Mouse (Mus musculus) myocyte (in vitro differentiated cells): ENCODE measurements around the gene Krtap28-10. TPM values are rescaled to one million over a fixed set of nuclear protein-coding genes. Genes with fewer than 3 reads are reported as not detected.

Experiments used
- H3K27me3 ChIP-seq: one replicate; pipeline ENCODE4 v1.6.1; 2011; ENCODE audit not compliant: control insufficient read depth, insufficient read depth, insufficient read length
- H3K36me3 ChIP-seq: one replicate; pipeline ENCODE4 v1.6.1; 2011; ENCODE audit not compliant: control insufficient read depth, insufficient read depth
- H3K4me2 ChIP-seq: one replicate; pipeline ENCODE4 v1.6.1; 2011; ENCODE audit warnings: low read depth, control low read depth
- H3K4me3 ChIP-seq: one replicate; pipeline ENCODE4 v1.5.1; 2011; ENCODE audit warnings: mild to moderate bottlenecking, control low read depth, moderate library complexity
- H3K79me2 ChIP-seq: one replicate; pipeline ENCODE4 v1.6.1; 2011; ENCODE audit not compliant: control insufficient read depth, insufficient read depth
- H3ac ChIP-seq: one replicate; pipeline ENCODE4 v1.6.1; 2011; ENCODE audit not compliant: control insufficient read depth, insufficient read length
- CEBPB ChIP-seq: IDR thresholded peaks from 2 replicates; pipeline ENCODE4 v1.6.1; 2011; ENCODE audit warnings: mild to moderate bottlenecking, moderate library complexity; ENCODE audit not compliant: poor library complexity, insufficient read depth, severe bottlenecking
- E2F4 ChIP-seq: IDR thresholded peaks from one replicate; pipeline ENCODE4 v1.6.1; 2011; ENCODE audit warnings: mild to moderate bottlenecking, control low read depth, moderate library complexity; ENCODE audit not compliant: insufficient read depth
- MAX ChIP-seq: IDR thresholded peaks from one replicate; pipeline ENCODE4 v1.6.1; 2011; ENCODE audit warnings: low read depth, mild to moderate bottlenecking, control low read depth
- MYOD1 ChIP-seq, 3 experiments: IDR thresholded peaks; one replicate each; pipeline ENCODE4 v1.6.1; 2011; ENCODE audit warnings: control low read depth in 2 of 3, low read depth in 2 of 3, mild to moderate bottlenecking in 2 of 3, moderate library complexity in 1 of 3; ENCODE audit not compliant: insufficient read length in 2 of 3, control insufficient read depth in 1 of 3
- MYOG ChIP-seq, 3 experiments: IDR thresholded peaks; one replicate each; pipeline ENCODE4 v1.6.1; 2011; ENCODE audit warnings: control low read depth in 2 of 3, low read depth in 2 of 3, mild to moderate bottlenecking in 2 of 3; ENCODE audit not compliant: insufficient read length in 2 of 3, control insufficient read depth in 1 of 3, insufficient read depth in 1 of 3
- POLR2A ChIP-seq: IDR thresholded peaks from one replicate; pipeline ENCODE4 v1.6.1; 2011; ENCODE audit warnings: low read depth, mild to moderate bottlenecking, control low read depth, moderate library complexity; ENCODE audit not compliant: insufficient read length
- POLR2AphosphoS2 ChIP-seq: IDR thresholded peaks from one replicate; pipeline ENCODE4 v1.6.1; 2011; ENCODE audit warnings: low read depth, control low read depth; ENCODE audit not compliant: insufficient read length
- REST ChIP-seq: IDR thresholded peaks from one replicate; pipeline ENCODE4 v1.6.1; 2011; ENCODE audit warnings: mild to moderate bottlenecking, control low read depth, moderate library complexity; ENCODE audit not compliant: insufficient read depth, insufficient read length
- SRF ChIP-seq: IDR thresholded peaks from one replicate; pipeline ENCODE4 v1.6.1; 2011; ENCODE audit warnings: low read depth; ENCODE audit not compliant: control insufficient read depth, insufficient read length
- TCF12 ChIP-seq: IDR thresholded peaks from one replicate; pipeline ENCODE4 v1.6.1; 2011; ENCODE audit warnings: mild to moderate bottlenecking, control low read depth; ENCODE audit not compliant: poor library complexity, insufficient read depth, severe bottlenecking
- TCF3 ChIP-seq: IDR thresholded peaks from one replicate; pipeline ENCODE4 v1.6.1; 2011; ENCODE audit warnings: low read depth, control low read depth; ENCODE audit not compliant: insufficient read length
- USF1 ChIP-seq: IDR thresholded peaks from one replicate; pipeline ENCODE4 v1.6.1; 2011; ENCODE audit warnings: low read depth, mild to moderate bottlenecking, control low read depth, moderate library complexity
- polyA plus RNA-seq: library from polyadenylated mRNA; unstranded; fragments of >200 nt; fragmentation: generic; extraction: Trizol; gene quantifications from one replicate; pipeline ENCODE4 v1.2.1, GENCODE M21; 2012; ENCODE audit warnings: missing spikeins

Gene Krtap28-10
- polyA plus RNA-seq, 1 experiment, result not detected

DNA sequence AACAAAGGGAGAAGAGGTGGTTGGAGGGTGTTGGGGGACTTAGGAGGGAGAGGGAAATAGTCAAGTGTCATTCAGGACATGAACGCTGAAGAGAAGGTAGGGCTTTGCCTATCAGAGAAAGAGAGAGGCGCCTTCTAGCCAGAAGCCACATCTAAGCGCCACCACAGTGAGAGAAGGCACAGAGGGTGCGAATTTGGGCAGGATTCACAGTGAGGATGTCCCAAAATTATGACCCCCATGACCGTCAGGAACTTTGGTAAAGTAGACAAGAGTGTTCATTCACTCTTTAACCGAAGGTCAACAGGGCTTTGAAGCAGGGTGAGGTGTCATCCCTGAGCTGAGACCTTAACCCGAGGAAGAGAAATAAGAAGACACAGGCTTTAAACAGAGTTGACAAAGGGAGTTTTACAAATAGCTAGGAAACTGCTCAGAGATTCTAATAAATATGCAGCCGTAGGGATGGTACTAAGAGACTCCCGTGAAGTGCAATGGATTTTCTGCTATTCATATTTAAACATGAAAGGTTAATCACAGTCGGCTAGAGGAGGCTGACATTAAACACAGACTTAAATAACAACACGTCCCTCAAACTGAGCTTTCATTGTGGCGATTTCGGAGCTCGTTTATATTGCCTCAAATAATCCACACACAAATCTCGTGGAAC, 33.4 kb upstream of the Krtap28-10 start:
- no peaks in the 10 kb centered on the region for H3K79me2 ChIP-seq
- H3K4me2 ChIP-seq, result peak overlapping the region; percentile 35
- no peak overlapping the region for H3K4me3 ChIP-seq
- H3K27me3 ChIP-seq, result peaks cover 11% of the 10 kb centered on the region
- H3K36me3 ChIP-seq, result no peaks in the 10 kb centered on the region
- TF ChIP-seq TCF12 (no peak), TCF3 (no peak), MAX (no peak), SRF (no peak), E2F4 (no peak), USF1 (no peak), CEBPB (no peak), MYOG (IDR thresholded peaks at IDR 0.05; ENCODE audit: control insufficient read depth in 1 of 3, insufficient read depth in 1 of 3, insufficient read length in 2 of 3, low read depth in 2 of 3) (no peak), MYOD1 (IDR thresholded peaks at IDR 0.05; ENCODE audit: control insufficient read depth in 1 of 3, insufficient read length in 2 of 3, low read depth in 2 of 3) (no peak), POLR2A (no peak), REST (no peak), POLR2AphosphoS2 (no peak)
- no peak overlapping the region for H3ac ChIP-seq

DNA sequence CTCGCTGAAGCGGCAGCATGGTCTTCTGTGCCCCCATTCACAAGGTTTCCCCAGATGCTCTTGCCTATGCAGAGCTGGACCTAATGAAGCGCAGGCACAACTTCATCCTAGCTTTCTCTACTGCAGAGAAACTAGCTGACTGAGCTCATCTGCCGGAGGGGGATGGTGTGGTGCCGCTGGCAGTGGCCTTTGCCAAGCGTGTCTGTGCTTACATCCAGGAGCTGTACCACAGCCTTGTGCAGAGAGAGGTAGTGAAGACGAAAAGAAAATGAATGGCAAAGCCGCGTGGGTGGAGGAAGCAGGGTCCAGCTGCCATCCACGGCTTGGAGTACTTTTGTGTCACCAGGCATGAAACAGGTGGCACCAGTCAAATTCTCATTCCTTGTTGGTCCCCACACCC, 24.9 kb upstream of the Krtap28-10 start:
- no peak overlapping the region for H3ac ChIP-seq
- TF ChIP-seq USF1 (no peak), SRF (no peak), POLR2AphosphoS2 (no peak), E2F4 (no peak), MAX (no peak), MYOG (IDR thresholded peaks at IDR 0.05; ENCODE audit: control insufficient read depth in 1 of 3, insufficient read depth in 1 of 3, insufficient read length in 2 of 3, low read depth in 2 of 3) (no peak), TCF3 (no peak), CEBPB (no peak), REST (no peak), POLR2A (no peak), MYOD1 (IDR thresholded peaks at IDR 0.05; ENCODE audit: control insufficient read depth in 1 of 3, insufficient read length in 2 of 3, low read depth in 2 of 3) (no peak), TCF12 (no peak)
- H3K36me3 ChIP-seq, result no peaks in the 10 kb centered on the region

GRCm38 (mm10) chr1:83066577-83066976, 24.3 kb upstream of the Krtap28-10 start:
- Histone ChIP-seq H3K4me3 (no peak overlapping the region), H3ac (no peak overlapping the region), H3K4me2 (no peak overlapping the region), H3K79me2 (no peaks in the 10 kb centered on the region), H3K27me3 (peaks cover 16% of the 10 kb centered on the region), H3K36me3 (no peaks in the 10 kb centered on the region)
- no peak for TF ChIP-seq TCF12
- TF ChIP-seq POLR2AphosphoS2, result no peak
- TF ChIP-seq SRF, result no peak
- no peak for TF ChIP-seq TCF3
- TF ChIP-seq MYOD1 (IDR thresholded peaks at IDR 0.05; ENCODE audit: control insufficient read depth in 1 of 3, insufficient read length in 2 of 3, low read depth in 2 of 3), result no peak
- TF ChIP-seq REST, result no peak

More for the DNA sequence above, 24.9 kb upstream of the Krtap28-10 start:
- Histone ChIP-seq H3K27me3 (peaks cover 16% of the 10 kb centered on the region), H3K4me3 (no peak overlapping the region), H3K4me2 (no peak overlapping the region), H3K79me2 (no peaks in the 10 kb centered on the region)

DNA sequence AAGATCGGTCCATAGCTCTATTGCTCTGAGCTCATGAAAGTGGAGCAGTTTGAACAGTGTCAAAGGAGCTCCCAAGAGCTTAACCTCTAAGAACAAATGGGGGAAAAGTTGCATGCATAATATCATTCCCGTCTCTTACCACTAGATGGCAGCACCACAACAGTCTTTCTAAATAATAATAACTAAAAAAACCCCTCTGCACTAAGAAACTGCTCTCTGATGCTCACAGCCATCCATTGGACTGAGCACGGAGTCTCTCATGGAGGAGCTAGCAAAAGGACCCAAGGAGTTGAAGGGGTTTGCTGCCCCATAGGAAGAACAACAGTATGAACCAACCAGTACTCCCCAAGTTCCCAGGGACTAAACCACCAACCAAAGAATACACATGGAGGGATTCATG, 22.6 kb upstream of the Krtap28-10 start:
- Histone ChIP-seq H3K36me3 (no peaks in the 10 kb centered on the region), H3ac (no peak overlapping the region), H3K4me3 (no peak overlapping the region), H3K27me3 (peaks cover 16% of the 10 kb centered on the region), H3K79me2 (no peaks in the 10 kb centered on the region), H3K4me2 (no peak overlapping the region)
- TF ChIP-seq MAX (no peak), CEBPB (no peak), POLR2A (no peak), MYOD1 (IDR thresholded peaks at IDR 0.05; ENCODE audit: control insufficient read depth in 1 of 3, insufficient read length in 2 of 3, low read depth in 2 of 3) (no peak), MYOG (IDR thresholded peaks at IDR 0.05; ENCODE audit: control insufficient read depth in 1 of 3, insufficient read depth in 1 of 3, insufficient read length in 2 of 3, low read depth in 2 of 3) (no peak), POLR2AphosphoS2 (no peak), TCF3 (no peak), USF1 (no peak), SRF (no peak), TCF12 (no peak), REST (no peak), E2F4 (no peak)

DNA sequence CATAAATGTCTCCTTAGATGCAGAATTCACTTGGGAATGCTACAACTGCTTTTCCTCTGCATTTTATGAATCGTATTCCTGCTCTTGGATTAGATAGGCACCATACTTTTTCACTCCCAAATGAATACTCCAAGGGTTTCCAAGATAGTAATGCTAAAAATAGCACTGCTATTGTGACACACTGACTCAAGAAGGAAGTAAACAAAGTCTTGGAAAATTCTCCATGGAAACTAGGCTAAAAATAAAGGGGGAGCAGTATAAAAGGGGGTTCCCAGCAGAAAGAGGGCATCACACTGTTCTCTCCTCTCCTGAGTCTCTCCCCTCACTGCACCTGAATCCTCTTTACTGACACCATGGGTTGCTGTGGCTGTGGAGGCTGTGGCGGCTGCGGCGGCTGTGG, 18.4 kb upstream of the Krtap28-10 start, which contains the start of gene Krtap28-13:
Gene Krtap28-13, plus strand, starts transcription at position 288 of the 400 bp plus-strand sequence.
- no peak for TF ChIP-seq POLR2AphosphoS2
- TF ChIP-seq MAX, result no peak
- TF ChIP-seq REST, result no peak
- TF ChIP-seq TCF3, result no peak
- no peak for TF ChIP-seq E2F4
- TF ChIP-seq MYOG (IDR thresholded peaks at IDR 0.05; ENCODE audit: control insufficient read depth in 1 of 3, insufficient read depth in 1 of 3, insufficient read length in 2 of 3, low read depth in 2 of 3), result no peak
- no peak for TF ChIP-seq CEBPB
- no peak for TF ChIP-seq MYOD1 (IDR thresholded peaks at IDR 0.05; ENCODE audit: control insufficient read depth in 1 of 3, insufficient read length in 2 of 3, low read depth in 2 of 3)
- TF ChIP-seq USF1, result no peak
- TF ChIP-seq TCF12, result no peak
- no peak for TF ChIP-seq SRF
- TF ChIP-seq POLR2A, result no peak
- H3K27me3 ChIP-seq, result peaks cover 6% of the 10 kb centered on the region

More for the DNA sequence above, 18.4 kb upstream of the Krtap28-10 start, which contains the start of gene Krtap28-13:
- Histone ChIP-seq H3K4me2 (no peak within 1 kb of the TSS), H3K4me3 (no peak within 1 kb of the TSS), H3K36me3 (no peaks in the 10 kb centered on the region), H3K79me2 (no peaks in the 10 kb centered on the region), H3ac (no peak within 1 kb of the TSS)
